Comparison of ENCODE assay signal across 14 mouse cellular contexts in genomic region chr1:162410207-162410965, GRCm38 (mm10).
DNase-seq lines count a peak whose midpoint lies in the region; ATAC-seq and TF ChIP-seq lines count a peak whose summit lies in the region.
"Had no signal": no experiment of that assay in that cellular context is flagged by ENCODE, and none has a peak within 500 bp of the region (broad histone marks: within the 10 kb centered on the region; RNA-seq: fewer than 3 reads in every experiment).

No protein-coding gene starts in this region.

- ATAC-seq in neural tube, embryonic 12.5 days (ENCODE audit: low FRiP score, low read depth), result peak; percentile 71
- peak; percentile 55; the same call in 1 of the 2 replicates for ATAC-seq in forebrain, postnatal 0 days

- no peak overlapping the region for H3K4me2 ChIP-seq in neural tube, embryonic 12.5 days (replicated peaks)
- peak overlapping the region; percentile 2; the same call in 1 of the 2 replicates for H3K4me2 ChIP-seq in forebrain, postnatal 0 days (ENCODE audit: low read depth)
- H3K4me2 ChIP-seq: embryonic facial prominence, embryonic 13.5 days had no signal

- no peaks in the 10 kb centered on the region for H3K4me1 ChIP-seq in neural tube, embryonic 12.5 days
- no peaks in the 10 kb centered on the region; the same call in 1 of the 2 replicates for H3K4me1 ChIP-seq in forebrain, postnatal 0 days (ENCODE audit: insufficient read depth)
- H3K4me1 ChIP-seq in thymus, adult 2 months (replicated peaks; ENCODE audit: control insufficient read depth, insufficient read depth, low read length), result no peaks in the 10 kb centered on the region

- no peak overlapping the region for H3K4me3 ChIP-seq in neural tube, embryonic 12.5 days
- no peak overlapping the region for H3K4me3 ChIP-seq in forebrain, postnatal 0 days (ENCODE audit: low read depth, low read length)
- H3K4me3 ChIP-seq in thymus, adult 2 months (ENCODE audit: control insufficient read depth, insufficient read depth, low read length), result no peak overlapping the region
- H3K4me3 ChIP-seq: embryonic facial prominence, embryonic 13.5 days; heart, adult 2 months had no signal

- no peak for TF ChIP-seq CTCF in forebrain, postnatal 0 days (IDR thresholded peaks at IDR 0.05; ENCODE audit: low read depth)
- TF ChIP-seq CTCF in thymus, adult 2 months (IDR thresholded peaks at IDR 0.05; ENCODE audit: borderline replicate concordance, control insufficient read depth, extremely low read depth, insufficient read depth, low read length, poor library complexity), result no peak

- H3K9me3 ChIP-seq in neural tube, embryonic 12.5 days, result no peaks in the 10 kb centered on the region
- no peaks in the 10 kb centered on the region for H3K9me3 ChIP-seq in forebrain, postnatal 0 days (ENCODE audit: low read length)
- H3K9me3 ChIP-seq: embryonic facial prominence, embryonic 13.5 days had no signal

- DNase-seq in neural tube, embryonic 10.5 days (ENCODE audit: extremely low spot score, low spot score), result no peak
- DNase-seq in forebrain, postnatal 0 days, result no peak
- peak; percentile 9 to 44 for DNase-seq in layer of hippocampus, postnatal 14 days (ENCODE audit: low spot score in 2 of 2)
- DNase-seq in retina, postnatal 1 day, result peak; percentile 70
- DNase-seq in thymus, postnatal 14 days, result no peak
- no peak for DNase-seq in thymus, adult 2 months
- DNase-seq: cerebellum, postnatal 36 days; heart, adult 2 months; heart, postnatal 10 days; kidney, adult 2 months; spleen, adult 18-20 months had no signal

- H3K27me3 ChIP-seq in neural tube, embryonic 12.5 days (replicated peaks), result no peaks in the 10 kb centered on the region
- no peaks in the 10 kb centered on the region for H3K27me3 ChIP-seq in forebrain, postnatal 0 days (ENCODE audit: insufficient read depth, low read length)
- H3K27me3 ChIP-seq in thymus, adult 2 months (ENCODE audit: control insufficient read depth, insufficient read depth, low read length), result no peaks in the 10 kb centered on the region
- H3K27me3 ChIP-seq: embryonic facial prominence, embryonic 13.5 days had no signal

- no peaks in the 10 kb centered on the region for H3K36me3 ChIP-seq in neural tube, embryonic 12.5 days
- H3K36me3 ChIP-seq in forebrain, postnatal 0 days (ENCODE audit: insufficient read depth), result no peaks in the 10 kb centered on the region
- no peaks in the 10 kb centered on the region for H3K36me3 ChIP-seq in thymus, adult 2 months (ENCODE audit: control insufficient read depth, insufficient read depth, low read length)
- H3K36me3 ChIP-seq: embryonic facial prominence, embryonic 13.5 days had no signal

- 63% methylated on average over 14 of the region's 14 CpGs for WGBS in neural tube, embryonic 12.5 days
- WGBS in forebrain, postnatal 0 days, result 28% methylated on average over 14 of the region's 14 CpGs
- WGBS in thymus, adult 2 months, result 91% methylated on average over 14 of the region's 14 CpGs

- no peak overlapping the region for H3K9ac ChIP-seq in neural tube, embryonic 12.5 days
- no peak overlapping the region for H3K9ac ChIP-seq in forebrain, postnatal 0 days
- H3K9ac ChIP-seq: embryonic facial prominence, embryonic 13.5 days had no signal

- H3K27ac ChIP-seq in neural tube, embryonic 12.5 days, result no peak overlapping the region
- no peak overlapping the region for H3K27ac ChIP-seq in forebrain, postnatal 0 days (ENCODE audit: low read depth, low read length)
- no peak overlapping the region for H3K27ac ChIP-seq in thymus, adult 2 months (ENCODE audit: control insufficient read depth, insufficient read depth, low read length)
- H3K27ac ChIP-seq: embryonic facial prominence, embryonic 13.5 days; heart, adult 2 months; stomach, postnatal 0 days had no signal

- TF ChIP-seq POLR2A in thymus, adult 2 months (IDR thresholded peaks at IDR 0.05; ENCODE audit: control insufficient read depth, extremely low read depth, insufficient read depth, low read length, poor library complexity), result no peak

Comparison
In these comparisons a context has a peak if more than half of its experiments do, and no peak if none do; other contexts are left out.
1. DNase-seq: peak in layer of hippocampus, postnatal 14 days (2 of 2) and retina, postnatal 1 day (single experiment); none in neural tube, embryonic 10.5 days (single experiment), forebrain, postnatal 0 days (single experiment), thymus, postnatal 14 days (single experiment) and thymus, adult 2 months (single experiment).